Mouse (Mus musculus): ENCODE results near the gene Psmg4. TPM values are rescaled to one million over a fixed set of nuclear protein-coding genes. Genes with fewer than 3 reads are reported as not detected.

The Psmg4 gene
- total and polyA plus RNA-seq, 3 experiments: 121 to 161 TPM; not detected in 1

GRCm38 (mm10) chr13:34218776-34219175 lies 56.0 kb downstream of the Psmg4 start (continued):
- TF ChIP-seq MEF2A (IDR thresholded peaks at IDR 0.05; ENCODE audit: extremely low read depth, insufficient replicate concordance, low read depth, low read length, poor library complexity, severe bottlenecking): no peak
- TF ChIP-seq RCOR1 (IDR thresholded peaks at IDR 0.05; ENCODE audit: low read depth, low read length): no peak

GRCm38 (mm10) chr13:34219728-34220127 lies 57.0 kb downstream of the Psmg4 start:
- H3K4me1 ChIP-seq (ENCODE audit: control insufficient read depth in 1 of 2, insufficient read depth in 2 of 2, low read length in 2 of 2): no peaks in the 10 kb centered on the region
- TF ChIP-seq POLR2A (IDR thresholded peaks at IDR 0.05; ENCODE audit: control insufficient read depth in 1 of 2, insufficient read depth in 1 of 2, low read depth in 1 of 2, low read length in 2 of 2, poor library complexity in 1 of 2) (no peak), ZC3H11A (IDR thresholded peaks at IDR 0.05; ENCODE audit: low read depth, low read length) (no peak), USF1 (IDR thresholded peaks at IDR 0.05; ENCODE audit: low read depth, low read length) (no peak)
- no peak overlapping the region for H3K27ac ChIP-seq (ENCODE audit: control insufficient read depth, low read depth, low read length)
- peaks cover 0 to 13% of the 10 kb centered on the region in 2 experiments; a peak in 3 of 4 replicates for H3K36me3 ChIP-seq (ENCODE audit: control insufficient read depth in 1 of 2, insufficient read depth in 2 of 2, low read length in 2 of 2)
- no peaks in the 10 kb centered on the region for H3K27me3 ChIP-seq (ENCODE audit: control insufficient read depth in 1 of 2, insufficient read depth in 2 of 2, low read length in 2 of 2)
- H3K4me3 ChIP-seq (ENCODE audit: control insufficient read depth in 1 of 2, insufficient read depth in 1 of 2, low read depth in 2 of 2, low read length in 2 of 2): no peak overlapping the region
- no peak overlapping the region for H3K9ac ChIP-seq (ENCODE audit: control insufficient read depth, low read depth, low read length, poor library complexity, severe bottlenecking)
- DNase-seq (ENCODE audit: low read depth, low spot score): peak; percentile 12
- no peaks in the 10 kb centered on the region for H3K9me3 ChIP-seq (replicated peaks; ENCODE audit: insufficient read depth, low read length)
- no peaks in the 10 kb centered on the region for H3K79me2 ChIP-seq (ENCODE audit: control insufficient read depth, insufficient read depth, low read length, poor library complexity)

DNA sequence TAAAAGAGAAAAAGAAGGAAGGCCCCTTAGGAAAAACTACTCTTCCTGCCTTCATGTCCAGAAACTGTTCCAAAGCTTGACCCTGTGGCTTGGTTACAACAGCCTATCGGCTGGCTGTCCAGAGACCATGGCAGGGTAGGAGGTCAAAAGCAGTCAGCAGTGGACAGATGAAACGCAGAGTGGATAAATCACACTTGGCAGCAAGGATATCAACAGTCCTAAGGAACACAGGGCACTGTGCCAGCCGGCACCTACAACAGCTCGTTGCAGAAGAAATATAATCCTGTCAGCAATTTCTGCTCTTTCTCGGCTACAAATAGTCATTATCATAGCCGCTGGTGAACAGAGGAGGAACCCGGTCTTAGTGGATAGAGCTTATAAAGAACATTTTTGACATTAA lies 60.2 kb downstream of the Psmg4 start:
- H3K27ac ChIP-seq (ENCODE audit: control insufficient read depth, low read depth, low read length): no peak overlapping the region
- peaks cover 2% of the 10 kb centered on the region; the same call in 1 of the 2 replicates for H3K79me2 ChIP-seq (ENCODE audit: control insufficient read depth, insufficient read depth, low read length, poor library complexity)
- H3K9ac ChIP-seq (ENCODE audit: control insufficient read depth, low read depth, low read length, poor library complexity, severe bottlenecking): no peak overlapping the region
- H3K36me3 ChIP-seq (ENCODE audit: control insufficient read depth in 1 of 2, insufficient read depth in 2 of 2, low read length in 2 of 2): peaks cover 0 to 13% of the 10 kb centered on the region in 2 experiments; a peak in 3 of 4 replicates
- H3K9me3 ChIP-seq (replicated peaks; ENCODE audit: insufficient read depth, low read length): no peaks in the 10 kb centered on the region
- no peaks in the 10 kb centered on the region for H3K27me3 ChIP-seq (ENCODE audit: control insufficient read depth in 1 of 2, insufficient read depth in 2 of 2, low read length in 2 of 2)
- no peaks in the 10 kb centered on the region for H3K4me1 ChIP-seq (ENCODE audit: control insufficient read depth in 1 of 2, insufficient read depth in 2 of 2, low read length in 2 of 2)
- DNase-seq (ENCODE audit: low read depth, low spot score): no peak
- no peak overlapping the region for H3K4me3 ChIP-seq (ENCODE audit: control insufficient read depth in 1 of 2, insufficient read depth in 1 of 2, low read depth in 2 of 2, low read length in 2 of 2)
- TF ChIP-seq ELF1 (IDR thresholded peaks at IDR 0.05; ENCODE audit: low read depth, low read length): no peak
- no peak for TF ChIP-seq ZMIZ1 (IDR thresholded peaks at IDR 0.05; ENCODE audit: low read depth, low read length)
- no peak for TF ChIP-seq MXI1 (IDR thresholded peaks at IDR 0.05; ENCODE audit: low read depth, low read length)
- no peak for TF ChIP-seq MAX (IDR thresholded peaks at IDR 0.05; ENCODE audit: low read length)
- no peak for TF ChIP-seq E2F4 (IDR thresholded peaks at IDR 0.05; ENCODE audit: borderline replicate concordance, low read depth, low read length)
- no peak for TF ChIP-seq CTCF (IDR thresholded peaks at IDR 0.05 in 2 of 3, conservative IDR thresholded peaks at IDR 0.05 in 1 of 3; ENCODE audit: control insufficient read depth in 1 of 3, insufficient read depth in 1 of 3, low read depth in 2 of 3, low read length in 3 of 3, poor library complexity in 1 of 3, severe bottlenecking in 1 of 3)
- TF ChIP-seq CHD2 (IDR thresholded peaks at IDR 0.05; ENCODE audit: low read length): no peak
- TF ChIP-seq CHD1 (IDR thresholded peaks at IDR 0.05; ENCODE audit: low read depth, low read length): no peak
- TF ChIP-seq NRF1 (IDR thresholded peaks at IDR 0.05; ENCODE audit: insufficient read depth, low read depth, low read length, poor library complexity, severe bottlenecking): no peak
- TF ChIP-seq POLR2A (IDR thresholded peaks at IDR 0.05; ENCODE audit: control insufficient read depth in 1 of 2, insufficient read depth in 1 of 2, low read depth in 1 of 2, low read length in 2 of 2, poor library complexity in 1 of 2): no peak
- TF ChIP-seq ZKSCAN1 (IDR thresholded peaks at IDR 0.05; ENCODE audit: low read depth, low read length): no peak
- TF ChIP-seq POLR2AphosphoS5 (IDR thresholded peaks at IDR 0.05; ENCODE audit: borderline replicate concordance, low read depth, low read length): no peak
- no peak for TF ChIP-seq ZNF384 (IDR thresholded peaks at IDR 0.05; ENCODE audit: low read depth, low read length)
- TF ChIP-seq RAD21 (IDR thresholded peaks at IDR 0.05; ENCODE audit: low read depth, low read length): no peak
- TF ChIP-seq RCOR1 (IDR thresholded peaks at IDR 0.05; ENCODE audit: low read depth, low read length): no peak

Measured in MEL (cell line).